Mouse (Mus musculus): ENCODE measurements around the gene Foxp2.
A peak's percentile ranks its signal among the peaks of the same experiment; 100 is the strongest.

Gene Foxp2

DNA sequence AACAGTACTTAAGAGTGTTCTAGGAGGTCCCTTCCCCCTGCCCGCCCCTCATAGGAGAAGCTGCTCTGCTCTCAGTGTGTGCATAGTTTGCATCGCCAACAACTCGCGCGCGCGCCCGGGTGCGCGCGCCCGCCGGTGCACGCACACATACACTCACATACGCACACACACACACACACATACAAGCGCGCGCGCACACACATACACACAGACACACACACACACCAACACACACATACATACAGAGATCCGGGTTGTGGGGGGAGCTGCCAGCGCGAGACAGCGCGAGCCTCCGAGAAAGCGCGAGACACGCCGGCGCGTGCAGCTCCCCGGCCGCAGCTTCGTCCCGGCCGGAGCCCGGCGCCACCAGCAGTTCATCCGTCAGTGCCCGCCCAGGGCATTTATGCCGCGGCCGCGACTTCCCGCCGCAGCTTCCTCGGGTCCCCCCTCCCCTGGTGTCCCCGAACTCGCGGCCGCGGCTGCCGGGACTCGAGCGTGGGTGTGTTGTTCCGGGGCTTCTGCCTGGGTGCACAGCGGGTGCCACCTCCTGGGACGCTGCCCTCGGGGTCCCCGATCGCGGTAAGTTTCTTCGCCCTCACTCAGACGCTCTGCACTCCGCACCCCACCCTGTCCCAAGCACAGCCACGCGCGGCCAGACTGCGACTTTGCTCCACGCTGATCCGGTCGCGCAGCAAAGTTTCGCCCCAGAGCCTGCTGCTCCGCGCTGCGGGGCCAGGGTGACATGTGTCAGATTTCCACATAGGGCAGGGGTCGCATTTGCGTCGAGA is at the start of gene Foxp2:
Gene Foxp2, plus strand, starts transcription at position 167 of the 788 bp plus-strand sequence.
- DNase-seq (ENCODE audit: low spot score in 2 of 2): no peak

GRCm38 (mm10) chr6:14885199-14885598 is 15.9 kb upstream of the Foxp2 start:
- DNase-seq (ENCODE audit: low spot score in 2 of 2): no peak

DNA sequence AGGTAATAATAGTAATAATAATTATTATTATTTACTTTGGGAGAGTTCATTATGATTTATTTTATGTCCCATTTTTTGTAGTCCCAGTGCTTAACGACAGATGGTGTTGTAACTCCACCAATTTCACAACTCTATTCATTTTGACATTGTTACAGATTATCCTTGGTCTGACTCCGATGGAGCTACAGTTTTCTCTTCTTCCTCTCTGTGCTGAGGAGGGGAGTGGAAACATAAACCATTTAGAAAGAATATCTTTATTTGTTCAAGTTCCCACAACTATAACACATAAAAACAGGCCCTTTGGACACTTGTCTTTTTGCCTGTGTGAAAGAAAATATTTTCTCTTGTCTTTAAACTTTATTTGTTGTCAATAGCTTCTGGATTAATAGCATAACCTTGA is 4.1 kb upstream of the Foxp2 start:
- DNase-seq (ENCODE audit: low spot score in 2 of 2): no peak

GRCm38 (mm10) chr6:14898096-14898855 is 2.9 kb upstream of the Foxp2 start:
- no peak for DNase-seq (ENCODE audit: low spot score in 2 of 2)

DNA sequence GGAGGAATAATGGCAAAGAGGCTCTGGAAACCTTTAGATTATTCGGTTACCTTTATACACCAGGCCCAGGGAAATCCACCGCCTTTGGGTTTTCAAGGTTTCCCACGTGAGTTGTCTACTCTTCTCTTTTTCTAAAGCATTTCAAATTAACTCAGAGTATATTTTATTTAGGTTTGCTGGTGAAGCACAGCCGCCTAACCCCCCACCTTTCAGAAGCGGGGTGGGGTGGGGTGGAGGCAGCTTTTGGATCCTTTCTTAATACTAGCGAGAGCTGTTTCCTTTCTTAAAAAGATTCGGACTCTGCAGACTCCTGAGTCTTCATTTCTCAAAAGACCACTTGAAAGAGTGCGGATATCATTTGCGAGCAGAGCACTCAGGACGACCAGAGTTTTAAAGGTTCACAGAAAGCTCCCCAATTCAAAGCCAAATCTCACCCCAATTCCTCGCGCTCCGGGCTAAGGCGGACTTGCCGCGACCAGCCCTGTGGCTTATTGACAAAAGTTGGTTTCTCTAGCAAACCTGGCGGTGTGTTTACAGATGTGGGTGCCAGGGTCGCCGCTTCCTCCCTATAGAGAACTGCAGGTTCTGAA is 2.0 kb upstream of the Foxp2 start:
- no peak for DNase-seq (ENCODE audit: low spot score in 2 of 2)

DNA sequence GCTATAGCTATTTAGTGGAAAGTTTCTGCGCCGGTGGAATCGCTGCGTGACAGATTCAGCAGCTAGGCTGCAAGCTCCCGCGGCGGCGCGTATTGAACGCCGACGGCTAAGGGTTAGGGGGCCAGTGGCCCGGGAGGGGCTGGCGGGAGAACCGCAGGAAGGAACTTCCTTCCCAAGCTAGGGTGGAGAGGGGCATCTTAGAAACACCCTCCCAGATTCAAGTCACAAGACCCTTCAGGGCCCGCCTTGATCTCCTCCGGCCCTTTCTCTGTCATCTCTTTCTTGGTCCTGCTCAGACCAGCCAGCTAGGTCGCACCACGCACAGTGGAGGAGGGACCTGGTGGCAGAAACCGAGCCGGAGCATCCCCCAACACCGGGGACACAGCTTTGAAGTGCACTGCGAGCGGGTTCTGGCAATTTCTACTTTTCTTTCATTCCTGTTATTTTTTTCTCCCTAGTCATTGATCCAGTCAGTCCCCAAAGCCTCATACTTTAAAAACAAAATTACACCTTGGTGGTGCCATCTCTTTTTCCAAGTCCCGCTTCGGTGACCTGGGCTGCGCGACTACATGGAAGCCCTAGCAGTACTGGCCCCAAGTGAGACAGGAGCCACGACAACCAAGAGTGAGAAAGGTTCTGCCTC is 1.1 kb upstream of the Foxp2 start:
- DNase-seq (ENCODE audit: low spot score in 2 of 2): no peak

- DNase-seq (ENCODE audit: low spot score in 2 of 2): peak; percentile 44 to 50
Observed at GRCm38 (mm10) chr6:14900579-14901021, 549 bp upstream of the Foxp2 start.

- DNase-seq (ENCODE audit: low spot score in 2 of 2): no peak
Observed at GRCm38 (mm10) chr6:14901971-14902670, 972 bp downstream of the Foxp2 start.

DNA sequence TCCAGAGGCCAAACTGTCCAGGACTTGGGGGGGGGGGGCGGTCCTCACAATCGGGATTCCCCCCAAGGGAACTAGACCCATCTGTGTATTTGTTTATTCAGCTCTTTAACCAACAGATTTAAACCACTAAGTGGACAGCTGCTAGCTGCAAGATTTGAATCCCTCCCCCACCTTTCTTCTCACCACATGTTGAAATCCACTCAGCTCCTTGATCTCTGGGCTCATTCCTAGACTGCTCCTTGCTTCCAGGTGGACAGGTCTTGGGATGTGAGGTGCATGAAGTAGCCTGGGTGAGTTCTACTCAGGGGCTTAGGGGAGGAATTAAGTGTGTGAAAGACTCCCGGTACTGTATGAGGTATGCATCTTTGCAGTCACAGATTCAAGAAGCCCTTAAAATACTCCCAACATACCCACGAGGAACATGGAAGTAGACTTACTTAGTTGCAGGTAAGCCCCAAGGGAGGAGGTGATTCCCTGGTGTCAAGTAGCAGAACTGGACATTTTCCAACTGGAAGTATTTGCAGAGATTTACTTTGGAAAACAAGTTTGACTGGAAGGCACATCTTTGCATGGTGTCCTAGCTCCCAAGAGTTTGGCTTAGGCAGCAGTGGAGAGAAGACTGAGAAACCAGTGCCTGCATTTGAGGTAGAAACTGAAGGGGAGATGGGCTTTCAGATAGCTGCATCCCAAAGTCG is 2.3 kb downstream of the Foxp2 start:
- no peak for DNase-seq (ENCODE audit: low spot score in 2 of 2)

DNA sequence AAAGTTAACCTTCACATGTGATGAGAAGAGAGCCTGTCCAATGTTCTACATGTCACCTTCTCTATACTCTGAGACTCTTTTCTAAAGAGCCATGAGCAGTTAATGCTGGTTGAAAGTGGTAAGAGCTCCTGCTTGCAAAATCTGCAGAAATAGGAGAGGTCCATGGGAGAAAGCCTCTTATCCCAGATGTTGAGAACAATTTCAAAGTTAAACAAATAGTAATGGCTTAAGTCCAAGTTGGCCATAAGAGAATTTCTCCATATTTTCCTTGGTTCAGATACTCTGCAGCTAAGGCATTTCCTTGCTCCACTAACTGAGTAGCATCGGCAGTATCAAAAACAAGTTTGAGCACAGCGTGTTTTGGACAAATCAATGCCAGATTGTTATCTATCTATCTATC is 13.9 kb downstream of the Foxp2 start:
- no peak for DNase-seq (ENCODE audit: low spot score in 2 of 2)

DNA sequence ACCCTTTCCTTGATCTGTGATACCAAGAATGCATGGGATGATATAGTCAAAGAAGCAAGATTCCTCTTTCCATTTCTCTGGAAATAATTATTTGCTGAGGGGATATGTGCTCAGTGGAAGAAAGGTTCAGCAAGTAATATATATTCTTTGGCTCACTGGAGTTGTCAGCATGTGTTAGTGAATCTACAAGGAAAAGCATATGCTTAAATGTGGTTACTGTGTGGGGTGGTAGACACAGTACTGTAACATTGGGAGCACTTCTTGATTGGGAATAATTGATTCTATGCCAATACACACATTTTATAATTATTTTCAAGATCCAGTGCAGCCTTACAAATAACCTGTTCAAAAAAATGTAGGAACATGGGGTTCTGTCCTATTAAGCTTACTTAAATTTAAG is 21.6 kb downstream of the Foxp2 start:
- DNase-seq (ENCODE audit: low spot score in 2 of 2): no peak

GRCm38 (mm10) chr6:14924976-14925489 is 23.9 kb downstream of the Foxp2 start:
- DNase-seq (ENCODE audit: low spot score in 2 of 2): no peak

DNA sequence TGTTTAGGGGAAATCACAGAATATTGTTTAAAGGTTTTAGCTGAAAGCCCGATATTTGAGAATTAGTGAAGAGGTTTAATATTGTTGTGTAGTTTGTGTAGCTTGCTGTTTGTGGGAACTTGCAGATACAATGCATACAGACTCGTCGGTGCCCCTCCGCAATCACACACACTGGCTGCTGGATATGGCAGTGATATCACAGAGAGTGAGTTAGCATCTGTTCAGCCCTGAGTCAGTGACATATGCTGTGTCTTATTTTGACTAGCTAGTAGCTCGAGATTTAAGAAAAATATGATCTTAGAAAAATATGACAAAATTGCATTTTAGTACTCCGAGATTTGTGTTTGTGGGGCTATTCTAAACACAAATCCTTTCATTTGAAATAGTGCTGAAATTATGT is 49.9 kb downstream of the Foxp2 start:
- peak in 1 of 2 experiments; percentile 13 for DNase-seq (ENCODE audit: low spot score in 2 of 2)

- no peak for DNase-seq (ENCODE audit: low spot score in 2 of 2)
Observed at GRCm38 (mm10) chr6:14952731-14953130, 51.6 kb downstream of the Foxp2 start.

- DNase-seq (ENCODE audit: low spot score in 2 of 2): no peak
Observed at GRCm38 (mm10) chr6:14977042-14977441, 75.9 kb downstream of the Foxp2 start.

DNA sequence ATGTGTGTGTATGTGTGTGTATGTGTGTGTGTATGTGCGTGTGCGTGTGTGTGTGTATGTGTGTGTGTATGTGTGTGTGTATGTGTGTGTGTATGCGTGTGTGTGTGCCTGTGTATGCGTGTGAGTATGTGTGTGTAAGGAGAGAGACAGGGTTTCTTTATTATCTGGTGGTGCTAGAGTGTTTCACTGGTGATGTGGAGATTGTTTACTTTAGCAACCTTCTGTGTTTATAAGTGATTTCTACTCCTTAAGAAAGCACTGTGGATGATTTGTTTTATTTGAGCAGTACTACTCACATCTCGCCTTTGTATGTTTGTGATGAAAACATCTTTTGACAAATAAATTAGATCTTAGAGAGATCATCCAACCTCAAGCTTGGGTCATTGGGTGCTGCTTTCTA is 77.1 kb downstream of the Foxp2 start:
- no peak for DNase-seq (ENCODE audit: low spot score in 2 of 2)

GRCm38 (mm10) chr6:15008113-15008512 is 107.0 kb downstream of the Foxp2 start:
- DNase-seq (ENCODE audit: low spot score in 2 of 2): no peak

DNA sequence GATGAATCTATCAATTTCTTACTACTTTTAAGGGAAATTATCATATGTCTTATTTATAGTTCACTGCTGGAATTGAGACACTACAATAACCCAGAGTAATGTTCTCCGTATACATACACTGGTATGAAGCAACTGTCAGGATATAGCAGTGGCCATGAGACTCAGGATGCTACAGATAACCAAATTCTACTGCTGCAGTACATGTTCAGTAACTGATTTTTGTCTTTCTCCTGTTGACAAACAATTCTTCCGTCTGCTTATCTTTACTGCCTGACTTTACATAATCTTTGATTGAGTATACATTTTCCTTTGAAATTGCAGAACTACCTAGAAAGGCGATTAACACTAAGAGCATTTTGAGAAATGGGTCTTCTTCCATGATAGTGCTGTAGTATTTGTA is 127.3 kb downstream of the Foxp2 start:
- DNase-seq (ENCODE audit: low spot score in 2 of 2): no peak

DNA sequence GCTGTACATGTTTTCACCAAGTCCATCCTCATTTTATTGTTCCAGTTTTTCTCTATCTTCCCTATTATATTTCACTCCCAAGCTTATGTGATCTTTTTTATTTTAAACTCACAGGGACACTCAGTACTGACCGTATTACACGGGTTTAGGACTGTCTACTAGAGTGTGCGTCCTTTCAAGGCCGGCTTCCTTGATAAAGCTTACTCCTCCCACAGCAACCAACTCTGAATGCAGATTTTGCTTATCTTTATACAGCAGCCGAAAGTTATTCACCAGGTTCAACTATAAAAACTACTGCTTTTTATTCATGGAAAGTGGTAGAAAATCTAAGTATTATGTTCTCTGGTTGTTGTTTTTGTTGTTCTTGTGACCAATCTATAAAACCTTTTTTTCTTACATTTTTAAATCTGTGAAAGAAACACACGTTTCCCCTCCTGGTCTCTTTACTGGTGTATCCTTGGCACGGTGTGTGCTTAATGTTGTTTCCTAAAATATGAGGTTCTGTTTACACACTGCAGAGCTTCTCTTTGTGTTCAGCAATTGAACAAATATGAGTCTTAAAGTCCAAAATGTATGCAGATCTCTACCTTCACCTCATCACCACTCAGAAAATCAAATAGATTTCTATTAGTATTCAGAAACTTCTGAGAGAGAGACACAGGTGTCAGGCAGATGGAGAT is 128.4 kb downstream of the Foxp2 start:
- DNase-seq (ENCODE audit: low spot score in 2 of 2): no peak

- no peak for DNase-seq (ENCODE audit: low spot score in 2 of 2)
Observed at GRCm38 (mm10) chr6:15063246-15063645, 162.1 kb downstream of the Foxp2 start.
